Mouse (Mus musculus) limb, embryonic 15.5 days (tissue): ENCODE measurements at regions not wholly inside any gene's neighbourhood (a gene's known extent, or its start where the extent isn't known, plus 50 kb on each side); places are given as distances from the start of the nearest gene placed in this dataset.

Source experiments
- ATAC-seq: fragments of 200-750 bp; cut with Nextera tagmentation; 2 replicates; pipeline ENCODE4 v1.8.0; 2017; ENCODE audit warnings: low read depth, moderate TSS enrichment; ENCODE audit not compliant: insufficient number of reproducible peaks, low FRiP score, low TSS enrichment
- H3K27ac ChIP-seq: fragments of 300-500 bp; sonication (generic); 2 replicates; pipeline ENCODE4 v1.5.1; 2015; ENCODE audit warnings: moderate library complexity, mild to moderate bottlenecking, inconsistent platforms
- H3K27me3 ChIP-seq: fragments of 300-500 bp; sonication (generic); 2 replicates; pipeline ENCODE4 v1.6.1; 2015; ENCODE audit warnings: inconsistent platforms
- H3K36me3 ChIP-seq: fragments of 300-500 bp; sonication (generic); 2 replicates; pipeline ENCODE4 v1.6.1; 2015; ENCODE audit warnings: inconsistent platforms
- H3K4me1 ChIP-seq: fragments of 300-500 bp; sonication (generic); 2 replicates; pipeline ENCODE4 v1.6.1; 2015; ENCODE audit warnings: inconsistent platforms
- H3K4me2 ChIP-seq: fragments of 300-500 bp; sonication (generic); 2 replicates; pipeline ENCODE4 v1.6.1; 2015; ENCODE audit warnings: mild to moderate bottlenecking, inconsistent platforms
- H3K4me3 ChIP-seq: fragments of 300-500 bp; sonication (generic); 2 replicates; pipeline ENCODE4 v1.5.1; 2015; ENCODE audit warnings: mild to moderate bottlenecking, inconsistent platforms
- H3K9ac ChIP-seq: fragments of 300-500 bp; sonication (generic); 2 replicates; pipeline ENCODE4 v1.6.1; 2015; ENCODE audit warnings: inconsistent platforms
- H3K9me3 ChIP-seq: fragments of 300-500 bp; sonication (generic); 2 replicates; pipeline ENCODE4 v1.6.1; 2016; ENCODE audit warnings: inconsistent platforms
- WGBS: fragments of 180-500 bp; shearing (Covaris S2); methylation state at CpG from one replicate; pipeline ENCODE4 v1.1.7; 2015; 5-methylcytosine and 5-hydroxymethylcytosine counted together

DNA sequence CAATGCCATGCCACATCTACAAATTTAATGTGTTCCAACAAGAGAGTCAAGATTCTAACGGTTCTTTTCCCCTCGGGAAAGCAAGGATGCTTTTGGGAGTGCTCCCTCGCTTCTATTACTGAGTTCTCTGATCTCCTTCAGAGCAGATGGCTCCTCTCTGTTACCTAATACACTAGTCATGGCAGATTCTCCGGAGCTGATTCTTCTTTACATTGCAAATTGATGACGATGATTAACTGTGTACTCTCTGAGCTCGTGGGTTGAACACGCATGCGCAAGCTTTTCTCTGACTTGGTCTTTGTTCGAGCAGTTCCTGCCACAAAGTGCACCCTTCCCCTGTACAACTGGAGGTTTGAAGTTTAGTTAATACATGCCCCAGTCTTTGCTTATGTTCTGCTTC is 471.5 kb upstream of the Tenm4 start:
- no peak for ATAC-seq
- Histone ChIP-seq H3K4me3 (no peak overlapping the region), H3K4me2 (no peak overlapping the region), H3K36me3 (no peaks in the 10 kb centered on the region), H3K4me1 (no peaks in the 10 kb centered on the region), H3K9ac (no peak overlapping the region), H3K27ac (no peak overlapping the region), H3K9me3 (no peaks in the 10 kb centered on the region), H3K27me3 (no peaks in the 10 kb centered on the region)
- 78% methylated on average over 9 of the region's 9 CpGs for WGBS

GRCm38 (mm10) chr7:95710088-95710487 is 461.0 kb upstream of the Tenm4 start:
- Histone ChIP-seq H3K4me3 (no peak overlapping the region), H3K9me3 (no peaks in the 10 kb centered on the region), H3K4me1 (no peaks in the 10 kb centered on the region), H3K4me2 (no peak overlapping the region), H3K27ac (no peak overlapping the region), H3K27me3 (no peaks in the 10 kb centered on the region), H3K9ac (no peak overlapping the region), H3K36me3 (no peaks in the 10 kb centered on the region)
- 72% methylated on average over 7 of the region's 7 CpGs for WGBS
- ATAC-seq: no peak

GRCm38 (mm10) chr7:95720083-95720482 is 451.0 kb upstream of the Tenm4 start:
- H3K27ac ChIP-seq: no peak overlapping the region
- no peaks in the 10 kb centered on the region for H3K27me3 ChIP-seq
- no peak overlapping the region for H3K4me3 ChIP-seq
- no peaks in the 10 kb centered on the region for H3K4me1 ChIP-seq
- no peaks in the 10 kb centered on the region for H3K36me3 ChIP-seq
- H3K9ac ChIP-seq: no peak overlapping the region
- no peak for ATAC-seq
- H3K9me3 ChIP-seq: no peaks in the 10 kb centered on the region
- H3K4me2 ChIP-seq: no peak overlapping the region

- H3K27me3 ChIP-seq: no peaks in the 10 kb centered on the region
- H3K9me3 ChIP-seq: no peaks in the 10 kb centered on the region
- no peak overlapping the region for H3K9ac ChIP-seq
- H3K4me2 ChIP-seq: no peak overlapping the region
- WGBS: 75% methylated on average over 2 of the region's 2 CpGs
- H3K27ac ChIP-seq: no peak overlapping the region
- no peaks in the 10 kb centered on the region for H3K4me1 ChIP-seq
- no peak for ATAC-seq
- no peaks in the 10 kb centered on the region for H3K36me3 ChIP-seq
- H3K4me3 ChIP-seq: no peak overlapping the region
These were observed 445.1 kb upstream of the Tenm4 start for GRCm38 (mm10) chr7:95725716-95726487.

DNA sequence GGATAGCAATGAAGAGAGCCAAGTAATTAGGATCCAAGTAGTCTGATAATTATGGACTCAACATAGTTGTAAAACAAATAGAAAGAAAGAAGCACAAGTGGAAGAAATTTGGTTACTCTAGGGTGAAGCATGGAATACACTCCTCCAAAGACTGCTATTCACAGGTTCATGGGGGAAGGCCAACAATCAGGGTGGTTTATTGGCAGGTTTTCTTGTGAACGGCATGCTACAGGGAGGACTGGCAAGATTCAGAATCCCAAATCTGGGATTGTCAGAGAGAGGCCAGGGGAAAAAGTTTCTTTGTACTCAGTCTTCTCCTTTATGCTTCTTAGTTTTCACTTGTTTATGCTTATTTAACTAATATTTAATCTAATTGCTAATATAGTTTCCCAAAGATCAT is 437.2 kb upstream of the Tenm4 start:
- no peak overlapping the region for H3K4me2 ChIP-seq
- no peak for ATAC-seq
- WGBS: 40% methylated on average over 1 of the region's 1 CpGs
- no peaks in the 10 kb centered on the region for H3K27me3 ChIP-seq
- H3K4me3 ChIP-seq: no peak overlapping the region
- no peak overlapping the region for H3K27ac ChIP-seq
- H3K9ac ChIP-seq: no peak overlapping the region
- H3K36me3 ChIP-seq: no peaks in the 10 kb centered on the region
- H3K4me1 ChIP-seq: no peaks in the 10 kb centered on the region
- no peaks in the 10 kb centered on the region for H3K9me3 ChIP-seq

- 9% methylated on average over 5 of the region's 5 CpGs for WGBS
- Histone ChIP-seq H3K4me3 (no peak overlapping the region), H3K36me3 (no peaks in the 10 kb centered on the region), H3K27me3 (no peaks in the 10 kb centered on the region), H3K4me1 (no peaks in the 10 kb centered on the region), H3K4me2 (no peak overlapping the region), H3K27ac (no peak overlapping the region), H3K9me3 (no peaks in the 10 kb centered on the region), H3K9ac (no peak overlapping the region)
- no peak for ATAC-seq
These were observed 436.5 kb upstream of the Tenm4 start for GRCm38 (mm10) chr7:95734587-95734986.

DNA sequence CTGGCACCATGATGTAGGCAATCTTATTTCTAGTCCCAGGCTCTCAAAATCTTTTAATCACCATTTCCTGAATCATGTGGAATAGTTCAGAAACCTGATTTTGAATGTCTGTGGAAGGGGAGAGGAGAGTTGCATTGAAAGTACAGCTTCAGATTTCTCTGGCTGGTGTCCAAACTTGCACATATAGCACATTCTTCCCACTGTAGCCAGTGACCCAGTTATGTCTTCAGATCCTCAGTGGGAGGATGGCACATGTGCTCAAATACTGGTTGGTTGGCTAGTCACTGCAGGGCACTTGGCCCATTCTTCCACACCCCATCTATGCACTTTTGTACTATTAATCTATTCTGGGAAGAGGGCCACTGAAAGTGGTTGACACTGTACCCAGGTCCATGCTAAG is 434.3 kb upstream of the Tenm4 start:
- no peaks in the 10 kb centered on the region for H3K9me3 ChIP-seq
- H3K4me3 ChIP-seq: no peak overlapping the region
- no peaks in the 10 kb centered on the region for H3K4me1 ChIP-seq
- no peaks in the 10 kb centered on the region for H3K36me3 ChIP-seq
- no peak overlapping the region for H3K9ac ChIP-seq
- H3K4me2 ChIP-seq: no peak overlapping the region
- H3K27ac ChIP-seq: no peak overlapping the region
- no peaks in the 10 kb centered on the region for H3K27me3 ChIP-seq
- no peak for ATAC-seq

- no peaks in the 10 kb centered on the region for H3K9me3 ChIP-seq
- no peak overlapping the region for H3K27ac ChIP-seq
- 65% methylated on average over 2 of the region's 2 CpGs for WGBS
- H3K4me2 ChIP-seq: no peak overlapping the region
- H3K9ac ChIP-seq: no peak overlapping the region
- no peak for ATAC-seq
- H3K4me1 ChIP-seq: no peaks in the 10 kb centered on the region
- H3K4me3 ChIP-seq: no peak overlapping the region
- H3K27me3 ChIP-seq: no peaks in the 10 kb centered on the region
- H3K36me3 ChIP-seq: no peaks in the 10 kb centered on the region
These were observed 432.3 kb upstream of the Tenm4 start for GRCm38 (mm10) chr7:95738725-95739245.

DNA sequence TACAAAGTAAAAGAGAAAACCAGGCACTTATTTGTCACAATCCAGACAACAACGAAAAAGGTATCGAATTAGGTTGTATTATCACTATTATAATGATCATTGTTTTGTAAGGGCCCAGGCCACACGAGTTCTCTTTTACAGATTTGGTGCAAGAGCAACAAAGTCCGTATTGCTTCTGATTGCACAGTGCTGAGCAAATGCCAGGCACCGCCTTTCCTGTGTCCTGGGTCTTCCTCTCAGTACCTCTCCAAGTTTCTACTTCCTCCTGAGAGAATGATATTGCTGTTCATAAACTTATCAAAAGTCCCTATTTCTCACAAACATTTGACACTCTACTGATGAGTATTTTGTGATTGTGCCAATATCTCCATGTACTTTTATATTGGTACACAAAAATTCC is 431.3 kb upstream of the Tenm4 start:
- no peak for ATAC-seq
- Histone ChIP-seq H3K27me3 (no peaks in the 10 kb centered on the region), H3K27ac (no peak overlapping the region), H3K9ac (no peak overlapping the region), H3K4me2 (no peak overlapping the region), H3K36me3 (no peaks in the 10 kb centered on the region), H3K4me3 (no peak overlapping the region), H3K9me3 (no peaks in the 10 kb centered on the region), H3K4me1 (no peaks in the 10 kb centered on the region)
- WGBS: 86% methylated on average over 5 of the region's 5 CpGs

DNA sequence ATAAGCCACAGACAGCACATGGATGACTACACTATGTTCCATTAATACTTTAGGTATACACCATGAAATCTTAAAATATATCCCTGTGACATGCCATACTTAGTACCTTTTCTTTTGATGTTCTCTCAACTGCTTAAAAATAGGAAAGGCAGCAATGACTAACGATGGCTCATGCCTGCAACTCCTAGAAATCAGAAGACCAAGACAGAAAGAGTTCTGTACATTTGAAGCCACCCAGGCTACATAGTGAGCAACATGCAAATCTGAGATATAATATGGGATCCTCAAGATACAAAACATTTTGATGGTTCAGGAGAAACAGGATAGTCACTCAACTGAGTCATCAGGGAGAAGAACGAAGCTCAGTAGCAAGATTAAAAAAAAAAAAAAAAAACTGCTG is 412.7 kb upstream of the Tenm4 start:
- H3K27ac ChIP-seq: no peak overlapping the region
- no peak overlapping the region for H3K4me3 ChIP-seq
- 76% methylated on average over 2 of the region's 2 CpGs for WGBS

GRCm38 (mm10) chr7:95760945-95761661 is 409.9 kb upstream of the Tenm4 start:
- H3K9me3 ChIP-seq: no peaks in the 10 kb centered on the region
- H3K27ac ChIP-seq: no peak overlapping the region
- no peak overlapping the region for H3K9ac ChIP-seq
- H3K4me2 ChIP-seq: no peak overlapping the region
- no peaks in the 10 kb centered on the region for H3K36me3 ChIP-seq
- no peaks in the 10 kb centered on the region for H3K27me3 ChIP-seq
- no peak for ATAC-seq
- H3K4me1 ChIP-seq: no peaks in the 10 kb centered on the region
- H3K4me3 ChIP-seq: no peak overlapping the region
- WGBS: 81% methylated on average over 12 of the region's 12 CpGs

More for the DNA sequence above, 412.7 kb upstream of the Tenm4 start:
- Histone ChIP-seq H3K36me3 (no peaks in the 10 kb centered on the region), H3K9me3 (no peaks in the 10 kb centered on the region), H3K4me1 (no peaks in the 10 kb centered on the region), H3K9ac (no peak overlapping the region), H3K4me2 (no peak overlapping the region), H3K27me3 (no peaks in the 10 kb centered on the region)
- ATAC-seq: no peak

- no peaks in the 10 kb centered on the region for H3K36me3 ChIP-seq
These were observed 404.5 kb upstream of the Tenm4 start for GRCm38 (mm10) chr7:95766356-95767150.

More at GRCm38 (mm10) chr7:95766356-95767150, 404.5 kb upstream of the Tenm4 start:
- H3K9ac ChIP-seq: no peak overlapping the region
- H3K4me1 ChIP-seq: no peaks in the 10 kb centered on the region
- 77% methylated on average over 6 of the region's 6 CpGs for WGBS
- no peak overlapping the region for H3K27ac ChIP-seq
- no peak overlapping the region for H3K4me2 ChIP-seq
- H3K9me3 ChIP-seq: no peaks in the 10 kb centered on the region
- no peak overlapping the region for H3K4me3 ChIP-seq
- ATAC-seq: no peak
- H3K27me3 ChIP-seq: no peaks in the 10 kb centered on the region
